Mouse (Mus musculus) ovary, postnatal 36 days (tissue): ENCODE measurements around the gene Gm498.

ENCODE experiments used
- DNase-seq: peaks from one replicate; pipeline ENCODE4 v3.0.0; 2022; ENCODE audit warnings: low spot score, mixed read lengths

The Gm498 gene

GRCm38 (mm10) chr7:143892361-143892760 is 25.7 kb downstream of the Gm498 start:
- no peak for DNase-seq

- DNase-seq, result no peak
Measured at GRCm38 (mm10) chr7:143900667-143901066, 34.0 kb downstream of the Gm498 start.

- no peak for DNase-seq
Measured at GRCm38 (mm10) chr7:143905176-143905575, 38.5 kb downstream of the Gm498 start.

- no peak for DNase-seq
Measured at GRCm38 (mm10) chr7:143905606-143906005, 39.0 kb downstream of the Gm498 start.

- peak; percentile 27 for DNase-seq
Measured at GRCm38 (mm10) chr7:143913611-143914010, 47.0 kb downstream of the Gm498 start.

GRCm38 (mm10) chr7:143919031-143919679 is 52.5 kb downstream of the Gm498 start:
- no peak for DNase-seq

GRCm38 (mm10) chr7:143929899-143930298 is 63.3 kb downstream of the Gm498 start:
- no peak for DNase-seq

GRCm38 (mm10) chr7:143938647-143939046 is 72.0 kb downstream of the Gm498 start:
- no peak for DNase-seq

GRCm38 (mm10) chr7:143939476-143939875 is 72.8 kb downstream of the Gm498 start:
- DNase-seq, result no peak

GRCm38 (mm10) chr7:143942941-143943691 is 76.5 kb downstream of the Gm498 start:
- peak; percentile 20 for DNase-seq

- peak; percentile 13 for DNase-seq
Measured at GRCm38 (mm10) chr7:143944421-143944980, 77.9 kb downstream of the Gm498 start.
